Mouse (Mus musculus): ENCODE results near the gene Ikbke.
A peak's percentile ranks its signal among the peaks of the same experiment; 100 is the strongest.

DNA sequence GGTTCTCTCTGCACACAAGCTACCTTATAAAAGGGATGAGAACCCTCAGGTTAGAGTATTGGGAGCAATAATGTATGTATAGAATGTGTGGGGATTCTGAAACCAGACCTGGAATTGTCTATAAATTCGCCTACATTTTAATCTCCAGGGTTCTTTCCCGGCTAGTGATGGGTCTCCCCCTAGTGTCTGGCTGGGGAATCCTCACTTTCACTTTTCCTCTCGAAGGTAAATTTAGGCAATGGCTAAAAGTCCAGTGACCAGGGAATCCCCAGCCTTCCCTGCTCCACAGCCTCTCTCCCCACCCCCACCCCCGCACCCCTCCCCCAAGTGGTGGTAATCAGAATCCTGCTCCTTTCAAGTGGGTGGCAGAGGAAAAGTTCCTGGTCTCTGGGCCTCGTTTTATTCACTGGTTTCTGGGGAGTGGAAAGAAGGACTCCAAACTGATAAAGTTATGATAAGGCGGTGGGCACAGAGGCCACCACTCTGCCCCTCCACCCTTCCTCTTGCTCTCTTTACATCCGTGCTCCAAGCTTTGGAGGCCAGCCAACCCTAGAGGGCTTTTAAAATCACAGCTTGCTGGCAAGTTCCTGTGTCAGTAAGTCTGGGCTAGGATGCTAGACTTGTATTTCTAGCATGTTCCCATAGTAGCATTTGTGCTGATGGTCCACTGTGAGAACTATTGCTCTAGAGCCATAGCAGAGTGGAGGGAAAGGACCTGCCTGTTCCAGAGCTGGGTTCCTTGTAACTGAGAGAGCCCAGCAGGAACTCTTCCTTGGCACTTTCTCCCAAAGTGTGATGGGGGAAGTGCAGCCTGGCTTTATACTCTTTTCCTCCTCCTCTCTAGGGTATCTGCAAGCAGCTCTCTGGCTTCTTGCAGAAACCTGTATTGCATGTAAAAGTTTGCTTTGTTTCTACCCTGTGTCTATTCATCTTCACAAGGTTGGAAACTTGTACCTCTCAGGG lies 32.7 kb downstream of the Ikbke start:
- TF ChIP-seq POLR2A (IDR thresholded peaks at IDR 0.05; ENCODE audit: low read depth, low read length) (no peak), CTCF (IDR thresholded peaks at IDR 0.05; ENCODE audit: extremely low read depth, insufficient read depth, insufficient read length, insufficient replicate concordance) (peak; percentile 24; the same call in 1 of the 2 replicates)
